Mouse (Mus musculus) liver, adult (tissue): Measurements from ENCODE around the gene Nt5c3b.

ENCODE experiments used
- GATA4 ChIP-seq: IDR thresholded peaks from 2 replicates; pipeline ENCODE4 v1.6.1; 2014; ENCODE audit warnings: mild to moderate bottlenecking, low read length; ENCODE audit not compliant: insufficient replicate concordance

Gene Nt5c3b

DNA sequence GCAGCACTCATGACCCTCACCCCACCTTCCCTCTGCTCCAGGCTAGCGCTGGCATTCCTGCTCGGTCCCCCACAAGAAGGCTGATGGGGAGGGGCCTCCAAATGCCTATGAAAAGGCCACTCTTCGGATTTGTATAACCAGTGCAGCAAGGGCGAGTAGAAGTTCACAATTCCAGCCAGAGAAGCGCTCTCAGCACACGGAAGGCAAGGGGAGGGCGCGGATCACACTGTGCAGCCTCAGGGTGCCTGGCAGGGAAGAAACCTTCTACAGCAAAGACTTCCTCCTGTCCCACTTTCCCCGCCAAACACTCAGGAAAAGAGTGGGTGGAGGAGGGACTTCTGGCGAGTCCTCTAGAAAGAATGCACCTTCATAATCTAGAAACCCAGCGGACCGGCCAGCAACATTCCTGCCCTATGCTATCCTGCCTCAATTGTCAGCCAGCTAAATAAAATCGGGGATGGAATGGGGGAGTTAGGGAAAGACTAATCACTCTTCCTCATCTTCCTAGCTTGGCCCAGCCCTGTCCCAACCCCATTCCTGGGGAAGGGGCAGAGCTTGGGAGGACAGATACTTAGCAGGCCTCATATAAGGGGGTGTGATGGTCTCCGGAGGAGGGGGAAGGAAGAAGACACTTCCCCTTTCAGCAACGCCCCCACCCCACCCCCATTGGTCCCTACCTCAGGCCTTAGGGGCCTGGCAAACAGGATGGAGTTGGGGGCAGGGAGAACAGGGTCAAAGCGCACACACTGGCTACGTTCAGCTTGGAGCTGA, 45.6 kb downstream of the Nt5c3b start:
- TF ChIP-seq GATA4, result no peak

DNA sequence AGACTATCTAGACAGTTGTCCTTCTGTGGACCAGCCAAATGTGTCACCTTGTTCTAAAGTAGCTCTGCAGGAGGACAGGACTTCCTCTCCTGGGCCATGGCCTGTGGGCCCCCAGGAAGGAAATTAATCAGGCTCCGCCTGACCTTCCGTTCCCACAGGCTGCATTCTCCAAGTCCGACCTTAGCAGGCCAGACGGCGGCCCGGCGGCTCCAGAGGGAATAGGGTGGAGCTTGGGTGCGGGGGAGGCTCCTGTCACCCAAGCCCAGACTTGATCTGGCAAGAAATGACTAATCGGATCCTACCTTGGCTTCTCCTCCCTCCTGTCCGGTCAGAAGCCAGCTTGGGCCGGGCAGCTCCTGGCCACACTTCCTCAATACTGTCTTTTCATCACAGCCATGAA, 46.4 kb downstream of the Nt5c3b start:
- no peak; the same call in 1 of the 2 replicates for TF ChIP-seq GATA4

DNA sequence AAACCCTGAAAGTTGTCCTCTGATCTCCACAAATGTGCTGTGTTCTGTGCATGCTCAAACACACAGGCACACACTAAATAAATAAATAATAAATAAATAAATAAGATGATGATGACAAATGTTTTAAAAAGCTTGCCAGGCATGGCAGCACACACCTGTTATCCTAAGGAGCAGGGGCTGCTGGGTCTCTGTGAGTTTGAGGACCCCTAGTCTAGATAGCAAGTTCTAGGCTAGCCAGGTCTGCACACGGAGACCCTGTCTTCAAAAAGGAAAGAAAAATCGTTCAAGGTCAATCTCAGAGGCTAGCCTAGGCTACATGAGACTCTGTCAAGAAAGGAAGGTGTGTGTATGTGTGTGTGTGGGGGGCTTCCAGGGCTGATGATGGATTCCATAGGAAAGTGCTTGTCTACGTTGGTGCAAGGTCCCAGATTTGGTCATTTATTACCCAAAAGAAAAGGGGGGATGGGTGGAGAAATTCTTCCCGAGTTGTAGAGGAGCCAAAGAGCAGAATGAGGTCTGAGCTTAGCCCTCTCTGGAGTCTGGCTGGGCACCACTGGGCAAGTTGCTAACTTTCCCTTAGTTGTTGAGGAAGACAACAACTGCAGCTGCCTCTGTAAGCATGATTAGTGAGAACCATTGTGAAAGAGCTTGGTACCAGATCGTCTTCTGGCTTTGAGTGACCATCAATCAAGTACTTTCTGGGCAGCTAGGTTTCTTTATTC, 47.1 kb downstream of the Nt5c3b start:
- no peak for TF ChIP-seq GATA4

DNA sequence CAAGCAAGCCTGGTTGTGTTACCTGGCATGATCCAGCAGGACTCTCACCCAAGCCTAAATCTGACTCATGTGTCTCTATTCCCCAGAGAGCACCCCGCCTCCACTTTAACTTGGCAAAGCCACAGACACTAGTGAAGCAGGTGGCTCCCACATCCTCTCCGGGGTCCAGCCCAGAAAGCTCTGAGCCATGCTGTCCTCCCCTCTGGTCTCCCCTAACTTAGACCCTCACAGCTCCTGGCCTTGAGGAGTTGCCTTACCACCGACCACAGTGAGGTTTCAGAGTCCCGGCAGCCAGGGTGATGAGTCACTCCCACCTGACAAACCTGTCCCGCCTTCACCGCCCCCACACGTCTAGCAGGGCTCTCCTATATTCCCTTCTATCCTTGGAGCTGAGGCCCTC, 47.9 kb downstream of the Nt5c3b start:
- TF ChIP-seq GATA4, result no peak

DNA sequence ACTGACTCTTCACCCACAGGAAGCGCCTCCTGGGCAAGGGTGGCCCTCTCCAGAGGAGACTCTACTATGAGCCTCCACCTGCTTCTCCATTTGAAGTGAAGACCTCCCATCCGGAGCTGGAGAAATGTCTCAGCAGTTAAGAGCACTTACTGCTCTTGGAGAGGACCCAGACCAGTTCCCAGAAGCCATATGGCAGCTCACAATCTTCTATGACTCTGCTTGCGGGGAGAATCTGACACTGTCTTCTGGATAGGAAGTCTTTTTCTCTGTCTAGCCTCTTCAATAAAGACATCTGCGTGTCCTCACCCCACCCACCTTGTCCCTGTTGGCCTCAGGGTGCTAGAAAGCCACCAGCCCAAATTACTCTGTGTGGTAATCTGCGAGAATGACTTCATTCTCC, 48.6 kb downstream of the Nt5c3b start:
- no peak for TF ChIP-seq GATA4

DNA sequence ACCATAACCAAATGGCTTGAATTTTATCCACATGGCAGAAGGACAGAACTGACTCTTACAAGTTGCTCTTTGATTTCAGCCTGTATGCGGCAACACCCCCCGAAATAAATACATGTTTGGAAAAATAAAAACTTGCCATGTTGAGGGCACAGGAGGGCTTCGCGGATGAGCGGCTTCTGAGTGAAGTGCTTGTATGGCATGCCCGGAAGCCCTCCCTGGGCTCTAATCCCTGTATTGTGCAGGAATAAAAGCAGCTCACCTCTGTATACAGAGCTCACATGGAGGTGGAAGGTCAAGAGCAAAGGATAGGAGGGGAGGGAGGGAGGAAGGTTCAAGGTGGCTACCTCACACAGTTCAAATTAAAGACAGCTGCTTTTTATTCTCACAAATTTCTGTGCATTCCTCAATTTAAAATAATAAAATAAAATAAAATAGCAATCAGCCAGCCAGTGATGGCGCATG, 49.7 kb downstream of the Nt5c3b start:
- no peak for TF ChIP-seq GATA4

DNA sequence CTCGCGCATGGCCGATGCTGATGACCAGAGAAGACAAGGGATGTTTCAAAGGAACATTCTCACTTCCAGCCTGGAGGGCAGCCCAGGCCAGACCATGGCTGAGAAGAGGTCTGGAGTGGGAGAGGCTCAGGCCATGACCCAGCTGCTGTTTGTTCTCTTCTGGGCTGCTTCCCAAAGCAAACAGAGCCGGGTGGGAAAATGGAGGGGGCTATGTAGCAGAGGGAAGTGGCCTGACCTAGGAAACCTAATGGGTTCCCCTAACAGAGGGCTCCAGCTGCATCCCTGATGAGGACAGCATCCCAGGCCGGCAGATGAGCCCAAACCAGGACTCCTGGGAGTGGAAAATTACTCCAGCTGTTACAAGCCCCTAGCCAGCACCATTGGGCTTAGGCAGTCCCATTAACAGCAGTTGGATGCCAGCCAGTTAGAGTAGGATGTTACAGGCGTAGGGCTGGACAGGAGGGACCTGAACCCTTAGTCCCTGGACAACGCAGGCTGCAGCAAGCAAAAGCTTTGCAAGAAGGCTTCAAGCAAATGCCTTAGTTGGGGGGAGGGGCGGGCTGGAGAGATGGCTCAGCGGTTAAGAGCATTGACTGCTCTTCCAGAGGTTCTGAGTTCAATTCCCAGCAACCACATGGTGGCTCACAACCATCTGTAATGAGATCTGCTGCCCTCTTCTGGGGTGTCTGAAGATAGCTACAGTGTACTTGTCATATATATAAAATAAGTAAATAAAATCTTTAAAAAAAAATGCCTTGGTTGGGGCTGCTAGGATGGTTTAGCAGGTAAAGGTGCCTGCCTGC, 50.3 kb downstream of the Nt5c3b start:
- TF ChIP-seq GATA4, result no peak

DNA sequence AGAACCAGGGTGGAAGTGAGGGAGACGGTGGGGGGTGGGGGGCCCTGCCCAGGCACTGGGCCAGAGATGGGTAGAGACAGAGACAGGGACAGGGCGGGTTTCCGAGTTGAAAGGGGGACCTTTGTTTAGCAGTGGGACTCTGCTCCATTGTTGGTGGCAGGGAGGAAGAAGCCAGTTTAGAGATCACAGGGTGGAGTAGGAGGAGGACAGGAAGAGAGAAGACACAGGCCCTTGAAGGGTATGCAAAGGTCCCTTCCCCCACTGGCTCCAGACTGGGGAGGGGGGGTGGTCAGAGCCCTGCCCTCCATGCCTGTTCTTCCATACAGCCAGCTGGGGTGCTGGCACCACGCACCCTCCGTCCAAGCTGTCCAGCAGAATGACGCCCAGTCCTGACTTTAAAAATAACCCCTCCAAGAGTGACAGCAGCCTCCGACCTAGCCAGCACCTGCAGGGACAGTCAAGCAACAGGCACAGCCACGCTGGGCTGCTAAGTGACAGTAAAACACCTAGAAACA, 51.6 kb downstream of the Nt5c3b start:
- TF ChIP-seq GATA4, result peak; percentile 34; the same call in 1 of the 2 replicates

DNA sequence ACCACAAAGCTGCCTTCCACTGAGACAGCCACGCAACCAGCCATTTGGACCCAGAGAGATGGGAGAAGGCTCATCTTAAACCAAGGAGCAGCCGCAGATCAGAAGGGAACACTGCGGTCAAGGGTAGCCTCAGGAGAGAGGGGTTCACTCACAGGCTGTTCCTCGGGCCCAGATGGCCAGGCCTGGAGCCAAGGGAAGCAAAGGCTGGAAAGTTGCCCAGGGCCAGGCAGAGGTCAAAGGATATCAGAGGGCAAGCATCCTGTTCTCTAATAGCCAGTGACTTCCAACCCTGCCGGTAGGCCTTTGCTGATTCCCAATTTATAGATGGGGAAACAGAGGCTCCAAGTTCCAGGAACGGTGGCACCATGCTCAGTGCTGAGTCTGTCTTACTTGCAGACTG, 53.0 kb downstream of the Nt5c3b start:
- peak; percentile 92; the same call in 1 of the 2 replicates for TF ChIP-seq GATA4

DNA sequence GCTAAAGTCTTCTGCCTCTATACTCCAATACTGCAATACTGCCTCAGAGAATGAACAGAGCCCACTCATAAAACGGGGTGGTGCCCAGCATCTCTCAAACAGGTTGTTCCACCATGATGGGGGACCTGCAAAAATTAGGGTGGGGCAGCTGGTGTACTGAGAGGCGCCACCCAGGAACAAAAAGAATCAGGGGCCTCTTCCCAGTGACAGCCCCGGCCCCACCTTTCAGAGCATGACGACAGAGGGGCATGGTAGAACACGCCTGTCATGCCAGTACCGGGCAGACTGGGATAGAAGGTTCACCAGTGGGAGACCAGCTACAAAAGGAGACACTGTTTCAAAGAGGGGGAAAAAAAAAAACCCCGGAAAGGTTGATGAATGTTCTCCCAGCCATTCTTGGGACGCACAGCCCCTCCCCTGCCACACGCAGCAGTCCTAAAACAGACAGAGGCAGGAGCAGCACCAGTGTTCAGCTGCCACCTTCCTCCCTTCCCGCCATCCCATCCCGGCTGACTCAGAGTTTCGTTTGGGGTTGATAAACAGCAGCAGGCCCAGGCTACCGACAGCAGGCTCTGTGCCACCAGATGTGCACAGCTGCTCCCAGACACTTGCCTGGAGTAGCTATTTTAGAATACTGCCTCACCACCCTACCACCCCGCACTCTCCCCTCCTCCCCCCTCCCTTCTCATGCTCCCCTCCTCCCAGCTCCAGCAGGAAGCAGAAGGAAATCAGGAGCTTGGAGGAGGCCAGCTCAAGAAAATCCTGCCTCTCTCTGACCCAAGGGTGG, 53.8 kb downstream of the Nt5c3b start:
- no peak for TF ChIP-seq GATA4

DNA sequence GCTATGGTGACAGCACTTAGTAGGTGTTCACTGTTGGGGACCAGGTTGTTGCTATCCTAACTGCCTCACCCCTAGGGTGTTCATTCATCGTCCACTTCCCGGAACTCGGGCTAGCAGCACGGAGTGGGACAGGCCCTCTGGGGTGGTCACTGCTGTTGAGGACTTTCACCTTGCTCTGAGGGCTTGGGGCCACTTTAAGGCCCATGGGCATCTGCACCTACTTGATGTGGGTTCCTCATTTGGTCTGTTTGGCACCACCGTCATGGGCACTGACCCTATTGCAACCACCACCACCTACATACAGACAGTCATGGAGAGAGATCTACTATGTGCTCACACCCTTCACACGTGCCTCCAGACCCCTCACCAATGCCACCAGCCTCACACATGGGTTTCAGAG, 54.5 kb downstream of the Nt5c3b start:
- TF ChIP-seq GATA4, result no peak

DNA sequence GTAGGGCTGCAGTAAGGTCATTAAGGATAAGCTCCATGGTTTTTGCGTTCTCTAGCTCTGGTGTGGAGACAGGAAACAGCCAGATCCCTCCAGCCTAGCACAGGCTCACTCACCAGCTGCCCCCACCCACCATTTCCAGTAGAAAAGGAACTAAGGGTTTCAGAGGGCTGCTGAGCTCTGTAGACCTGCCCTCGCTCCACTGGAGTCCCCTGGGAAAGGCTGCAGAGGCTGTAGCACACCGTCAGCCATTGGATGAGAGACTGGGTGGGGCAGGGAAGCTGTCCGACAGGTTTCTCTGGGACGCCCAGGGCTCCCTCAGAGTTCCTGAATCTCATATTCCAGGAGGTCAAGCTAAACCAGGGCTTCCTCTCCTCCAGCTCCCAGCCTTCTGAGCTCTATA, 55.0 kb downstream of the Nt5c3b start:
- TF ChIP-seq GATA4, result no peak

DNA sequence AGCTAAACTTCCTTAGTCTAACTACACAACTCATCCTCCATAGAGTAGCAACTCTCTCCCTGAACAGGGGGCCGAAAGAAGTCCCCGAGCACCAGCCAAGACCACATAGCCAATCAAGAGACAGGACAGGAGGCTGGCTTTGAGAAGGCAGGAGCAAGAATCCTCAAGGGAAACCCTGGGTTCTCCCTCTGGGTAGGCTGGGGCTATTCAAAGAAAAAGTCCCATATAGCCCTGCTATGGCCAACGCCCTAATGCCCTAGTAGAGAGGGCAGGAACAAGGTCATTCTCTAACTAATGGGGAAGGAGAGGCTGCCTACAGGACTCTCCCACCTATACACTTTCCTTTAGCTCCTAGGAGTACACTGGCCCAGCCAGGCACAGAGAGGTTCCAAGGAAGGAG, 56.6 kb downstream of the Nt5c3b start:
- no peak for TF ChIP-seq GATA4

DNA sequence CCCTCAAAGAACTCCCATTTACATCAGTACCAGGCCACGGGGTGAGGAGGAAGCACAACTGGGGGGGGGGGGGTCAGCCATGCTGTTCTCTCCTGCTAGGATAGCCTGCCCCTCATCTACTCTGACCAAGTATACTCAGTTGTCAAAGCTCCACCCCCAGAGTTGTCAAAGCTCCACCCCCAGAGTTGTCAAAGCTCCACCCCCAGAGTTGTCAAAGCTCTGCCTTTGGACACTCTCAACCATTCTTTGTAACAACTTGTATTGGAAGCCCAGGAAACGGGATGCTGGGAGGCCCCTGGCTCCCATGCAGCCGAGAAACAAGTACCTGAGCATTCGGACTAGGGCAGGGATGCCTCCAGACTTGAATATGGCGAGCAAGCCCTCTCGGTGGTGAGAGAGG, 58.9 kb downstream of the Nt5c3b start:
- TF ChIP-seq GATA4, result no peak

DNA sequence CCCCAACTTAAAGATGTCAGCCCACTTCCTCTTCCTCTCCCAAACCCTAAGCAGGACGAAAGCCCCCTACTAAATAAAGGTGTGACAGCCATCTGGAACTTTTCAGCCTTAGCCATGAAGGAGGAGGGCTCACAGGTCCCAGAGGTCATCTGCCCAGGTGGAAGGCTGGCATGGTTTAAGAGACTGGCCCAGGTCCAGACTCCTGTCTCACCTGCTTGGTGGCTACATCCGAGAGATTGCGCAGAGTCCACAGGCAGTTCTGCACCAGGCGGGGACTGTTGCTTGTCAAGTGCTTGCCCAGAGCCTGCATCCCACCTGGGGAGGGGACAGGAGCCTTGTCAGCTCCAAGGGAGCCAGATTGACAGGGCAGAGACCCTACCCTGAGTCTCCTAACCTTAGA, 62.3 kb downstream of the Nt5c3b start:
- no peak for TF ChIP-seq GATA4

DNA sequence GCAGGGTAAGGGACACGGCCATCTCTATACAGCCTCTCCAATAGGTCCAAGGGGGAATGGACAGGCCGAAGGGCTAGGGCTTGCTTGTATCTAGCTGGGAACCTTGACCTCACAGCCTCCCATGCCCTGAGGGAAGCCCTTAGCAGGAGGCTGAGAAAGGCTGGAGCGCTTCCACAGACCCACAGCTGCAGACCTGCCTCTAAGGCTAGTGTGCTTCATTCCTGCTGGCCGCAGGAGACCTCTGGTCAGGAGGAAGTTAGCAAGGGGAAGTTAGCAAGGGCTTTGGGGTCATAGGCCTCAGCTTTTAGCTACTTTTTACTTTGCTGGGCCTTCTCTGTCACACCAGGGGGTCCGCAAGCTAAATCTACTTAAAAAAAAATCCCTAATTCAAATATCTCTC, 63.2 kb downstream of the Nt5c3b start:
- no peak for TF ChIP-seq GATA4
